Mouse (Mus musculus) spleen, postnatal 4 days (tissue): ENCODE data around the gene Gm10192.
"Not testable (repeated sequence)": the region's sequence is repeated elsewhere in the genome, so short reads cannot be mapped to it uniquely, and the experiment has no call there.

Source experiments
- DNase-seq, 2 experiments: peaks; one replicate each; pipeline ENCODE4 v3.0.0; 2022; ENCODE audit warnings: low spot score in 2 of 2

Gene Gm10192

GRCm38 (mm10) chr4:97183066-97183465 lies at the start of gene Gm10192:
Gene Gm10192 (minus strand): TSS chr4:97183166.
- not testable (repeated sequence) for DNase-seq

- DNase-seq = no peak
These were observed 47.6 kb upstream of the Gm10192 start for GRCm38 (mm10) chr4:97230411-97231104.

GRCm38 (mm10) chr4:97219701-97220100 lies 36.7 kb upstream of the Gm10192 start:
- DNase-seq = no peak

GRCm38 (mm10) chr4:97217906-97218305 lies 34.9 kb upstream of the Gm10192 start:
- no peak for DNase-seq

GRCm38 (mm10) chr4:97212514-97212913 lies 29.5 kb upstream of the Gm10192 start:
- no peak for DNase-seq

- DNase-seq = not testable (repeated sequence)
These were observed 20.0 kb upstream of the Gm10192 start for GRCm38 (mm10) chr4:97202986-97203385.

- DNase-seq = no peak
These were observed 10.2 kb upstream of the Gm10192 start for GRCm38 (mm10) chr4:97193176-97193575.

- no peak for DNase-seq
These were observed 9.6 kb upstream of the Gm10192 start for GRCm38 (mm10) chr4:97192601-97193000.

- DNase-seq = no peak
These were observed 2.6 kb downstream of the Gm10192 start for GRCm38 (mm10) chr4:97180396-97180795.

GRCm38 (mm10) chr4:97156841-97157345 lies 26.1 kb downstream of the Gm10192 start:
- no peak for DNase-seq

GRCm38 (mm10) chr4:97156084-97156483 lies 26.9 kb downstream of the Gm10192 start:
- DNase-seq = no peak

- DNase-seq = no peak
These were observed 29.4 kb downstream of the Gm10192 start for GRCm38 (mm10) chr4:97153554-97153953.

GRCm38 (mm10) chr4:97142484-97142883 lies 40.5 kb downstream of the Gm10192 start:
- DNase-seq = no peak
